ENCODE assay signal across 23 mouse cellular contexts in the genomic region with DNA sequence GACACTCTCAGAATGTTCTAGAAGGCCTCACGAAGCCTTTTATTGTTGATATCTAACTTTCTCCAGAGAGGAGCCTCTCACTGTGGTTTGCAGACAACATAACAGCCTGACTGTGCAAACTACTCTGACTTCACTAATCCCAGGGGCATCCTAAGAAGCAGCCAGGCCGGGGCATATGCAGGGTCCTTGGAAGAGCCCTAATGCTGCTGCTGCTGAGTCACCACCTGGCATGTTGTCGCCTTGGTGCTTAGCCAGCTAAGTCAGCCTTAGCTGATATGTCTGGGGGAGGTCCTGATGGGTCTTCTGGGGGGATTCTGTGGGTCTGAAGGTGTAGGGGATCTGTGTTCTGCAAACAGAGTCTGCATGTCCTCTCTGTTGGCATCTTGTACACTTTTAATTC. TPM values are rescaled to one million over a fixed set of nuclear protein-coding genes. Genes with fewer than 3 reads are reported as not detected.
DNase-seq lines count a peak whose midpoint lies in the region; ATAC-seq lines count a peak whose summit lies in the region.
"Had no signal": no experiment of that assay in that cellular context is flagged by ENCODE, and none has a peak within 500 bp of the region (broad histone marks: within the 10 kb centered on the region; RNA-seq: fewer than 3 reads in every experiment).

No protein-coding gene starts in this region.

- H3K27me3 ChIP-seq in kidney, embryonic 14.5 days (ENCODE audit: control insufficient read depth, insufficient read depth, low read length), result no peaks in the 10 kb centered on the region
- H3K27me3 ChIP-seq: CH12.LX; embryonic facial prominence, embryonic 15.5 days; heart, embryonic 15.5 days; hindbrain, embryonic 13.5 days had no signal

- ATAC-seq in kidney, embryonic 14.5 days (ENCODE audit: low FRiP score, low TSS enrichment), result no peak
- ATAC-seq: forebrain, embryonic 14.5 days; hindbrain, postnatal 0 days had no signal

- 0 out of 2 replicates have a peak, but pooled peaks cover 4% of the 10 kb centered on the region for H3K4me1 ChIP-seq in kidney, embryonic 14.5 days (ENCODE audit: control insufficient read depth, insufficient read depth, low read length)
- H3K4me1 ChIP-seq: embryonic facial prominence, embryonic 15.5 days; forebrain, embryonic 10.5 days; heart, embryonic 15.5 days; hindbrain, embryonic 13.5 days had no signal

- H3K9ac ChIP-seq in kidney, embryonic 14.5 days (ENCODE audit: low read depth, low read length), result no peak overlapping the region
- H3K9ac ChIP-seq: embryonic facial prominence, embryonic 15.5 days; heart, embryonic 15.5 days; hindbrain, embryonic 13.5 days had no signal

- H3K36me3 ChIP-seq in kidney, embryonic 14.5 days (ENCODE audit: control insufficient read depth, insufficient read depth, low read length), result peaks cover 4% of the 10 kb centered on the region

- DNase-seq in cerebellum, postnatal 10 days, result peak; percentile 45 to 50
- DNase-seq in cerebellum, adult 11-12 months, result no peak
- peak; percentile 53 for DNase-seq in 3T3-L1 (ENCODE audit: low read depth, low spot score)
- DNase-seq in adipocyte (ENCODE audit: low spot score), result peak; percentile 5
- peak; percentile 66 for DNase-seq in adrenal gland, postnatal 14 days
- DNase-seq in liver, result no peak
- no peak for DNase-seq in gastrocnemius, postnatal 25 days
- DNase-seq: cerebellum, adult 11 months; cerebellum, adult 9-11 months; embryo, embryonic 11 days; heart, adult 18-20 months; heart, postnatal 14 days; kidney, adult 18-20 months had no signal

- H3K27ac ChIP-seq in kidney, embryonic 14.5 days (ENCODE audit: low read depth, low read length), result no peak overlapping the region
- H3K27ac ChIP-seq: embryonic facial prominence, embryonic 15.5 days; forebrain, embryonic 10.5 days; heart, embryonic 15.5 days; hindbrain, embryonic 13.5 days; hindbrain, postnatal 0 days had no signal

- no peak overlapping the region for H3K4me3 ChIP-seq in kidney, embryonic 14.5 days (ENCODE audit: low read length)
- H3K4me3 ChIP-seq: embryonic facial prominence, embryonic 15.5 days; erythroblast, embryonic 14.5 days; forebrain, embryonic 10.5 days; heart, embryonic 15.5 days; hindbrain, embryonic 13.5 days had no signal

- 83% methylated on average over 3 of the region's 3 CpGs for WGBS in kidney, embryonic 14.5 days

- H3K9me3 ChIP-seq in kidney, embryonic 14.5 days (ENCODE audit: control insufficient read depth, low read length), result no peaks in the 10 kb centered on the region
- H3K9me3 ChIP-seq: embryonic facial prominence, embryonic 15.5 days; forebrain, embryonic 10.5 days; heart, embryonic 15.5 days; hindbrain, embryonic 13.5 days had no signal

- H3K4me2 ChIP-seq in kidney, embryonic 14.5 days (replicated peaks; ENCODE audit: low read depth, low read length), result no peak overlapping the region
- H3K4me2 ChIP-seq: embryonic facial prominence, embryonic 15.5 days; heart, embryonic 11.5 days; heart, embryonic 15.5 days; hindbrain, embryonic 13.5 days had no signal

RNA-seq across cellular contexts. Expression of a gene that starts 35.4 kb away (rescaled TPM):
- total RNA-seq in adrenal gland, postnatal 14 days (2021), result 21.5 and 24.6 TPM in 2 replicates
- total RNA-seq in gastrocnemius, postnatal 25 days (2021), result 10 to 100 TPM; 10.3 to 10.5 TPM
- polyA plus RNA-seq in kidney, embryonic 14.5 days (2014; fragmentation: Nextera tagmentation; extraction: Ambion mirVana), result 6.6 and 11.3 TPM in 2 replicates

Comparison
In these comparisons a context has a peak if more than half of its experiments do, and no peak if none do; other contexts are left out.
1. DNase-seq: peak in cerebellum, postnatal 10 days (2 of 2), 3T3-L1 (single experiment), adipocyte (single experiment) and adrenal gland, postnatal 14 days (single experiment); none in cerebellum, adult 11-12 months (single experiment), liver (single experiment) and gastrocnemius, postnatal 25 days (single experiment).